Mouse (Mus musculus) frontal cortex, postnatal 36 days (tissue): ENCODE results near the gene Btbd35f18.
"Not testable (repeated sequence)": the region's sequence is repeated elsewhere in the genome, so short reads cannot be mapped to it uniquely, and the experiment has no call there.

ENCODE experiments used
- DNase-seq, 2 experiments: peaks; one replicate each; pipeline ENCODE4 v3.0.0; 2022; ENCODE audit warnings: low spot score in 2 of 2

Btbd35f18 gene

DNA sequence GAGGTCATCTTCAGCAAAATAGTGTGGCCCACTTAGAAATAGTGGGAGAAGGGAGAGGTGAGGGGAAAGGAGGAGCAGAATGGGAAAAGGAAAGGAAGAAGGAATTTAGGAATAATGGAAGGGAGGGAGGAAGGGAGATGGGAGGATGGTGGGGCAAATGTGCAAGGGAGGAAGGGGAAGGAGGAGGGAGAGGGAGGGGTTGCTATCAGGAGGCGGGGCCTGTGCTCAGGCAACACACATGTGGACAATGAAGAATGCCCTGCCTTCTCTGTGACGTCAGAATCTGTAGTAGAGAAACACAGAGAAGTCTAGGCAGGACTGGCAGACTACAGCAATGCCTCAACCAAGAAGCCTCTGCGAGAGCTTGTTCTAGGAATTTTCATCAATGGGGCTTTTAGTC is at the start of gene Btbd35f18:
Btbd35f18 (plus strand) TSS at position 301 of the 400 bp plus-strand sequence.
- not testable (repeated sequence) for DNase-seq
